Mouse (Mus musculus): ENCODE data around the gene Cers6. TPM values are rescaled to one million over a fixed set of nuclear protein-coding genes. Genes with fewer than 3 reads are reported as not detected.

The Cers6 gene
- polyA plus RNA-seq, 1 experiment from 2014 or later: 74.4 TPM

GRCm38 (mm10) chr2:68981302-68981701 lies 120.1 kb downstream of the Cers6 start:
- Histone ChIP-seq H3K27ac (ENCODE audit: low read length) (no peak overlapping the region), H3K27me3 (replicated peaks; ENCODE audit: control insufficient read depth, insufficient read depth, low read length) (no peaks in the 10 kb centered on the region)

GRCm38 (mm10) chr2:68981756-68982409 lies 120.6 kb downstream of the Cers6 start:
- Histone ChIP-seq H3K4me1 (replicated peaks; ENCODE audit: control insufficient read depth, insufficient read depth, low read length) (peaks cover 13% of the 10 kb centered on the region), H3K9ac (replicated peaks; ENCODE audit: low read depth, low read length) (no peak overlapping the region), H3K27ac (ENCODE audit: low read length) (no peak overlapping the region), H3K27me3 (replicated peaks; ENCODE audit: control insufficient read depth, insufficient read depth, low read length) (no peaks in the 10 kb centered on the region), H3K4me2 (ENCODE audit: low read length) (no peak overlapping the region), H3K4me3 (replicated peaks; ENCODE audit: low read length) (no peak overlapping the region), H3K9me3 (ENCODE audit: control insufficient read depth, low read length) (no peaks in the 10 kb centered on the region), H3K36me3 (ENCODE audit: control insufficient read depth, insufficient read depth) (no peaks in the 10 kb centered on the region)
- peak; percentile 34; the same call in 1 of the 2 replicates for ATAC-seq
- WGBS: 47% methylated on average over 11 of the region's 11 CpGs

More at GRCm38 (mm10) chr2:68981302-68981701, 120.1 kb downstream of the Cers6 start:
- Histone ChIP-seq H3K4me1 (replicated peaks; ENCODE audit: control insufficient read depth, insufficient read depth, low read length) (peaks cover 13% of the 10 kb centered on the region), H3K4me2 (ENCODE audit: low read length) (no peak overlapping the region), H3K36me3 (ENCODE audit: control insufficient read depth, insufficient read depth) (no peaks in the 10 kb centered on the region), H3K4me3 (replicated peaks; ENCODE audit: low read length) (no peak overlapping the region), H3K9me3 (ENCODE audit: control insufficient read depth, low read length) (no peaks in the 10 kb centered on the region), H3K9ac (replicated peaks; ENCODE audit: low read depth, low read length) (no peak overlapping the region)
- WGBS: 82% methylated on average over 9 of the region's 9 CpGs
- ATAC-seq: no peak

GRCm38 (mm10) chr2:68982979-68983378 lies 121.7 kb downstream of the Cers6 start:
- H3K9me3 ChIP-seq (ENCODE audit: control insufficient read depth, low read length): no peaks in the 10 kb centered on the region
- no peaks in the 10 kb centered on the region for H3K36me3 ChIP-seq (ENCODE audit: control insufficient read depth, insufficient read depth)
- no peak overlapping the region for H3K27ac ChIP-seq (ENCODE audit: low read length)
- H3K4me3 ChIP-seq (replicated peaks; ENCODE audit: low read length): no peak overlapping the region
- no peak overlapping the region for H3K9ac ChIP-seq (replicated peaks; ENCODE audit: low read depth, low read length)
- no peaks in the 10 kb centered on the region for H3K27me3 ChIP-seq (replicated peaks; ENCODE audit: control insufficient read depth, insufficient read depth, low read length)
- 92% methylated on average over 3 of the region's 3 CpGs for WGBS
- no peak overlapping the region for H3K4me2 ChIP-seq (ENCODE audit: low read length)
- H3K4me1 ChIP-seq (replicated peaks; ENCODE audit: control insufficient read depth, insufficient read depth, low read length): peaks cover 13% of the 10 kb centered on the region
- no peak for ATAC-seq

- H3K4me3 ChIP-seq (replicated peaks; ENCODE audit: low read length): no peak overlapping the region
- no peak overlapping the region for H3K27ac ChIP-seq (ENCODE audit: low read length)
- H3K4me1 ChIP-seq (replicated peaks; ENCODE audit: control insufficient read depth, insufficient read depth, low read length): peaks cover 13% of the 10 kb centered on the region
- ATAC-seq: no peak
- no peaks in the 10 kb centered on the region for H3K36me3 ChIP-seq (ENCODE audit: control insufficient read depth, insufficient read depth)
- no peaks in the 10 kb centered on the region for H3K27me3 ChIP-seq (replicated peaks; ENCODE audit: control insufficient read depth, insufficient read depth, low read length)
- no peaks in the 10 kb centered on the region for H3K9me3 ChIP-seq (ENCODE audit: control insufficient read depth, low read length)
- H3K4me2 ChIP-seq (ENCODE audit: low read length): no peak overlapping the region
- no peak overlapping the region for H3K9ac ChIP-seq (replicated peaks; ENCODE audit: low read depth, low read length)
- WGBS: 95% methylated on average over 3 of the region's 3 CpGs
These were observed 122.2 kb downstream of the Cers6 start for GRCm38 (mm10) chr2:68983431-68983830.

GRCm38 (mm10) chr2:68989117-68989516 lies 127.9 kb downstream of the Cers6 start:
- no peak overlapping the region for H3K27ac ChIP-seq (ENCODE audit: low read length)
- no peaks in the 10 kb centered on the region for H3K9me3 ChIP-seq (ENCODE audit: control insufficient read depth, low read length)
- peaks cover under 1% of the 10 kb centered on the region; the same call in 1 of the 2 replicates for H3K4me1 ChIP-seq (replicated peaks; ENCODE audit: control insufficient read depth, insufficient read depth, low read length)
- 89% methylated on average over 6 of the region's 6 CpGs for WGBS
- no peaks in the 10 kb centered on the region for H3K27me3 ChIP-seq (replicated peaks; ENCODE audit: control insufficient read depth, insufficient read depth, low read length)
- H3K9ac ChIP-seq (replicated peaks; ENCODE audit: low read depth, low read length): no peak overlapping the region
- no peak overlapping the region for H3K4me2 ChIP-seq (ENCODE audit: low read length)
- no peak for ATAC-seq
- no peak overlapping the region for H3K4me3 ChIP-seq (replicated peaks; ENCODE audit: low read length)
- no peaks in the 10 kb centered on the region for H3K36me3 ChIP-seq (ENCODE audit: control insufficient read depth, insufficient read depth)

- H3K36me3 ChIP-seq (ENCODE audit: control insufficient read depth, insufficient read depth): no peaks in the 10 kb centered on the region
- H3K27ac ChIP-seq (ENCODE audit: low read length): no peak overlapping the region
- no peak overlapping the region for H3K4me2 ChIP-seq (ENCODE audit: low read length)
- H3K9me3 ChIP-seq (ENCODE audit: control insufficient read depth, low read length): no peaks in the 10 kb centered on the region
- peaks cover 8% of the 10 kb centered on the region for H3K4me1 ChIP-seq (replicated peaks; ENCODE audit: control insufficient read depth, insufficient read depth, low read length)
- 96% methylated on average over 5 of the region's 5 CpGs for whole genome bisulfite sequencing
- ATAC-seq: no peak
- H3K4me3 ChIP-seq (replicated peaks; ENCODE audit: low read length): no peak overlapping the region
- no peaks in the 10 kb centered on the region for H3K27me3 ChIP-seq (replicated peaks; ENCODE audit: control insufficient read depth, insufficient read depth, low read length)
- H3K9ac ChIP-seq (replicated peaks; ENCODE audit: low read depth, low read length): no peak overlapping the region
These were observed 131.4 kb downstream of the Cers6 start for GRCm38 (mm10) chr2:68992629-68993028.

- Histone ChIP-seq H3K4me2 (ENCODE audit: low read length) (no peak overlapping the region), H3K36me3 (ENCODE audit: control insufficient read depth, insufficient read depth) (no peaks in the 10 kb centered on the region), H3K9me3 (ENCODE audit: control insufficient read depth, low read length) (no peaks in the 10 kb centered on the region), H3K4me1 (replicated peaks; ENCODE audit: control insufficient read depth, insufficient read depth, low read length) (peaks cover 8% of the 10 kb centered on the region), H3K27ac (ENCODE audit: low read length) (no peak overlapping the region; the same call in 1 of the 2 replicates), H3K4me3 (replicated peaks; ENCODE audit: low read length) (no peak overlapping the region), H3K9ac (replicated peaks; ENCODE audit: low read depth, low read length) (no peak overlapping the region), H3K27me3 (replicated peaks; ENCODE audit: control insufficient read depth, insufficient read depth, low read length) (no peaks in the 10 kb centered on the region)
- peak; percentile 63 for ATAC-seq
These were observed 133.2 kb downstream of the Cers6 start for GRCm38 (mm10) chr2:68994441-68994840.

- no peak overlapping the region for H3K4me2 ChIP-seq (ENCODE audit: low read length)
- no peaks in the 10 kb centered on the region for H3K9me3 ChIP-seq (ENCODE audit: control insufficient read depth, low read length)
- H3K4me3 ChIP-seq (replicated peaks; ENCODE audit: low read length): no peak overlapping the region
- no peaks in the 10 kb centered on the region for H3K27me3 ChIP-seq (replicated peaks; ENCODE audit: control insufficient read depth, insufficient read depth, low read length)
- H3K36me3 ChIP-seq (ENCODE audit: control insufficient read depth, insufficient read depth): no peaks in the 10 kb centered on the region
- H3K9ac ChIP-seq (replicated peaks; ENCODE audit: low read depth, low read length): no peak overlapping the region
- no peak overlapping the region for H3K27ac ChIP-seq (ENCODE audit: low read length)
- H3K4me1 ChIP-seq (replicated peaks; ENCODE audit: control insufficient read depth, insufficient read depth, low read length): peaks cover 8% of the 10 kb centered on the region
- ATAC-seq: no peak
These were observed 134.5 kb downstream of the Cers6 start for GRCm38 (mm10) chr2:68995723-68996122.

GRCm38 (mm10) chr2:68996268-68996667 lies 135.0 kb downstream of the Cers6 start:
- H3K36me3 ChIP-seq (ENCODE audit: control insufficient read depth, insufficient read depth): no peaks in the 10 kb centered on the region
- no peaks in the 10 kb centered on the region for H3K27me3 ChIP-seq (replicated peaks; ENCODE audit: control insufficient read depth, insufficient read depth, low read length)
- H3K4me2 ChIP-seq (ENCODE audit: low read length): no peak overlapping the region
- H3K27ac ChIP-seq (ENCODE audit: low read length): no peak overlapping the region
- 78% methylated on average over 1 of the region's 1 CpGs for WGBS
- H3K4me3 ChIP-seq (replicated peaks; ENCODE audit: low read length): no peak overlapping the region
- H3K9me3 ChIP-seq (ENCODE audit: control insufficient read depth, low read length): no peaks in the 10 kb centered on the region
- H3K4me1 ChIP-seq (replicated peaks; ENCODE audit: control insufficient read depth, insufficient read depth, low read length): peaks cover 8% of the 10 kb centered on the region
- ATAC-seq: no peak
- no peak overlapping the region for H3K9ac ChIP-seq (replicated peaks; ENCODE audit: low read depth, low read length)

- Histone ChIP-seq H3K27ac (ENCODE audit: low read length) (no peak overlapping the region), H3K4me3 (replicated peaks; ENCODE audit: low read length) (no peak overlapping the region), H3K4me2 (ENCODE audit: low read length) (no peak overlapping the region), H3K27me3 (replicated peaks; ENCODE audit: control insufficient read depth, insufficient read depth, low read length) (no peaks in the 10 kb centered on the region), H3K4me1 (replicated peaks; ENCODE audit: control insufficient read depth, insufficient read depth, low read length) (no peaks in the 10 kb centered on the region), H3K36me3 (ENCODE audit: control insufficient read depth, insufficient read depth) (no peaks in the 10 kb centered on the region), H3K9me3 (ENCODE audit: control insufficient read depth, low read length) (no peaks in the 10 kb centered on the region), H3K9ac (replicated peaks; ENCODE audit: low read depth, low read length) (no peak overlapping the region)
- no peak; the same call in 1 of the 2 replicates for ATAC-seq
- WGBS: 63% methylated on average over 5 of the region's 5 CpGs
These were observed 142.8 kb downstream of the Cers6 start for GRCm38 (mm10) chr2:69004001-69004400.
